Comparison of ENCODE assay signal across 8 mouse cellular contexts in genomic region chr7:127476336-127476735, GRCm38 (mm10). TPM values are rescaled to one million over a fixed set of nuclear protein-coding genes. Genes with fewer than 3 reads are reported as not detected.
DNase-seq lines count a peak whose midpoint lies in the region; ATAC-seq and TF ChIP-seq lines count a peak whose summit lies in the region.

No protein-coding gene starts in this region.

- peaks cover 40% of the 10 kb centered on the region for H3K79me2 ChIP-seq in myocyte (ENCODE audit: control insufficient read depth, insufficient read depth)

- no peak for ATAC-seq in limb, embryonic 12.5 days (ENCODE audit: insufficient number of reproducible peaks, insufficient read depth, low FRiP score, low TSS enrichment, low read depth)
- ATAC-seq in stomach, postnatal 0 days (ENCODE audit: low FRiP score, low TSS enrichment), result no peak

- H3ac ChIP-seq in myocyte (ENCODE audit: control insufficient read depth, insufficient read length), result no peak overlapping the region

- peak overlapping the region; percentile 85 for H3K4me3 ChIP-seq in gastrocnemius, adult 2 months
- 0 out of 2 replicates have a peak overlapping the region, but pooled peaks have one; percentile 4 for H3K4me3 ChIP-seq in limb, embryonic 12.5 days (replicated peaks)
- H3K4me3 ChIP-seq in limb, embryonic 10.5 days, result no peak overlapping the region
- no peak overlapping the region for H3K4me3 ChIP-seq in myocyte
- no peak overlapping the region for H3K4me3 ChIP-seq in left cerebral cortex, adult 2 months
- no peak overlapping the region for H3K4me3 ChIP-seq in stomach, postnatal 0 days (ENCODE audit: low read depth, low read length)

- H3K4me1 ChIP-seq in limb, embryonic 12.5 days (replicated peaks), result peaks cover 33% of the 10 kb centered on the region
- H3K4me1 ChIP-seq in limb, embryonic 10.5 days, result peaks cover 42% of the 10 kb centered on the region
- H3K4me1 ChIP-seq in stomach, postnatal 0 days (replicated peaks; ENCODE audit: control insufficient read depth, insufficient read depth), result no peaks in the 10 kb centered on the region

- no peak for TF ChIP-seq EP300 in stomach, postnatal 0 days (optimal IDR thresholded peaks at IDR 0.05)

- no peak for TF ChIP-seq CTCF in gastrocnemius, adult 2 months (IDR thresholded peaks at IDR 0.05)
- TF ChIP-seq CTCF in left cerebral cortex, adult 2 months (IDR thresholded peaks at IDR 0.05), result no peak
- TF ChIP-seq CTCF in stomach, postnatal 0 days (IDR thresholded peaks at IDR 0.05; ENCODE audit: low read depth), result no peak

- H3K4me2 ChIP-seq in limb, embryonic 12.5 days, result no peak overlapping the region
- H3K4me2 ChIP-seq in myocyte (ENCODE audit: low read depth), result peak overlapping the region; percentile 99
- H3K4me2 ChIP-seq in stomach, postnatal 0 days (replicated peaks; ENCODE audit: low read depth), result no peak overlapping the region

- no peak for TF ChIP-seq POLR2A in myocyte (IDR thresholded peaks at IDR 0.05; ENCODE audit: insufficient read length, low read depth)

- peak overlapping the region; percentile 94; the same call in 1 of the 2 replicates for H3K27ac ChIP-seq in gastrocnemius, adult 2 months
- H3K27ac ChIP-seq in limb, embryonic 12.5 days, result no peak overlapping the region
- no peak overlapping the region for H3K27ac ChIP-seq in limb, embryonic 10.5 days
- H3K27ac ChIP-seq in left cerebral cortex, adult 2 months, result no peak overlapping the region
- no peak overlapping the region for H3K27ac ChIP-seq in stomach, postnatal 0 days (replicated peaks)

- intact Hi-C loops in gastrocnemius, adult 2 months (cut with DNase I), result loop anchor here (10.0 kb wide), 1 partner anchor 112 kb away; no protein-coding TSS in a partner anchor
- intact Hi-C loops in gastrocnemius, postnatal 14 days (cut with DNase I; ENCODE audit: low total_unique reads), result no loop called here
- intact Hi-C loops in left cerebral cortex, adult 2 months (cut with DNase I), result loop anchor here (5.0 kb wide), 1 partner anchor 214 kb away; the partner anchor contains the start of gene Dctpp1

- no peak overlapping the region for H3K9ac ChIP-seq in limb, embryonic 12.5 days (replicated peaks)
- no peak overlapping the region for H3K9ac ChIP-seq in stomach, postnatal 0 days (ENCODE audit: low read length)

- WGBS in limb, embryonic 12.5 days, result 96% methylated on average over 11 of the region's 11 CpGs
- WGBS in limb, embryonic 10.5 days, result 95% methylated on average over 11 of the region's 11 CpGs
- 94% methylated on average over 11 of the region's 11 CpGs for WGBS in stomach, postnatal 0 days

- no peaks in the 10 kb centered on the region for H3K9me3 ChIP-seq in limb, embryonic 12.5 days
- H3K9me3 ChIP-seq in limb, embryonic 10.5 days (replicated peaks), result no peaks in the 10 kb centered on the region
- no peaks in the 10 kb centered on the region for H3K9me3 ChIP-seq in stomach, postnatal 0 days (ENCODE audit: control insufficient read depth, low read length)

- H3K27me3 ChIP-seq in limb, embryonic 12.5 days, result no peaks in the 10 kb centered on the region
- no peaks in the 10 kb centered on the region for H3K27me3 ChIP-seq in limb, embryonic 10.5 days (ENCODE audit: low read depth, poor library complexity, severe bottlenecking)
- no peaks in the 10 kb centered on the region for H3K27me3 ChIP-seq in myocyte (ENCODE audit: control insufficient read depth, insufficient read depth, insufficient read length)
- no peaks in the 10 kb centered on the region for H3K27me3 ChIP-seq in stomach, postnatal 0 days (ENCODE audit: control insufficient read depth, insufficient read depth, low read length)

- no peak for DNase-seq in gastrocnemius, adult 2 months
- no peak for DNase-seq in gastrocnemius, postnatal 14 days
- no peak for DNase-seq in limb, embryonic 10.5 days (ENCODE audit: low spot score)
- peak; percentile 52 to 55 for DNase-seq in cerebellum, postnatal 10 days
- no peak for DNase-seq in left cerebral cortex, adult 2 months (ENCODE audit: extremely low spot score in 1 of 2, low spot score in 2 of 2)
- no peak for DNase-seq in stomach, postnatal 0 days (ENCODE audit: low spot score)

- H3K36me3 ChIP-seq in limb, embryonic 12.5 days, result peaks cover 51% of the 10 kb centered on the region
- peaks cover 57% of the 10 kb centered on the region for H3K36me3 ChIP-seq in limb, embryonic 10.5 days
- peaks cover 29% of the 10 kb centered on the region for H3K36me3 ChIP-seq in myocyte (ENCODE audit: control insufficient read depth, insufficient read depth)
- H3K36me3 ChIP-seq in stomach, postnatal 0 days (ENCODE audit: control insufficient read depth, insufficient read depth, low read length), result peaks cover 19% of the 10 kb centered on the region

TF ChIP-seq in myocyte, 11 proteins besides CTCF, POLR2A, EP300 and RAD21:
- TF ChIP-seq REST (IDR thresholded peaks at IDR 0.05; ENCODE audit: insufficient read depth, insufficient read length) (no peak), POLR2AphosphoS2 (IDR thresholded peaks at IDR 0.05; ENCODE audit: insufficient read length, low read depth) (peak; percentile 21), MYOG (IDR thresholded peaks at IDR 0.05; ENCODE audit: control insufficient read depth in 1 of 3, insufficient read depth in 1 of 3, insufficient read length in 2 of 3, low read depth in 2 of 3) (no peak), USF1 (IDR thresholded peaks at IDR 0.05; ENCODE audit: low read depth) (no peak)

RNA-seq across cellular contexts. Expression of gene Fbrs, which starts 2.7 kb away (rescaled TPM):
- total RNA-seq in gastrocnemius, adult 2 months (2021), result 10 to 100 TPM; 24.1 to 24.7 TPM
- 10 to 100 TPM; 20.0 to 24.1 TPM for total RNA-seq in gastrocnemius, postnatal 14 days (2021)
- polyA plus RNA-seq in limb, embryonic 12.5 days (2016; fragmentation: Nextera tagmentation; extraction: Ambion mirVana), result 11.7 and 13.0 TPM in 2 replicates
- 11.4 and 12.5 TPM in 2 replicates for polyA plus RNA-seq in limb, embryonic 10.5 days (2016; fragmentation: Nextera tagmentation; extraction: Ambion mirVana)
- 21.2 TPM for polyA plus RNA-seq in myocyte (2012; fragmentation: generic; extraction: Trizol)
- total RNA-seq in left cerebral cortex, adult 2 months (2021), result 10 to 100 TPM; 62.3 to 63.9 TPM
- 8.7 and 9.3 TPM in 2 replicates for polyA plus RNA-seq in stomach, postnatal 0 days (2015; fragmentation: Nextera tagmentation; extraction: Ambion mirVana)

RNA-seq across cellular contexts. Expression of gene Prr14, which starts 16.9 kb away (rescaled TPM):
- total RNA-seq in gastrocnemius, adult 2 months (2021), result 10 to 100 TPM; 19.3 to 20.9 TPM
- total RNA-seq in gastrocnemius, postnatal 14 days (2021), result 10 to 100 TPM; 17.2 to 19.4 TPM
- polyA plus RNA-seq in limb, embryonic 12.5 days (2016; fragmentation: Nextera tagmentation; extraction: Ambion mirVana), result 41.0 and 43.7 TPM in 2 replicates
- polyA plus RNA-seq in limb, embryonic 10.5 days (2016; fragmentation: Nextera tagmentation; extraction: Ambion mirVana), result 41.0 and 46.9 TPM in 2 replicates
- polyA plus RNA-seq in myocyte (2012; fragmentation: generic; extraction: Trizol), result 26.5 TPM
- total RNA-seq in left cerebral cortex, adult 2 months (2021), result 10 to 100 TPM; 28.4 to 33.4 TPM
- polyA plus RNA-seq in stomach, postnatal 0 days (2015; fragmentation: Nextera tagmentation; extraction: Ambion mirVana), result 30.4 and 36.5 TPM in 2 replicates

RNA-seq across cellular contexts. Expression of gene Zfp689, which starts 27.4 kb away (rescaled TPM):
- 1 to 10 TPM in 1 of 2 experiments, under 1 TPM in 1; 0.71 to 1.3 TPM for total RNA-seq in gastrocnemius, adult 2 months (2021)
- 1 to 10 TPM; 1.0 to 1.5 TPM for total RNA-seq in gastrocnemius, postnatal 14 days (2021)
- 16.8 and 17.8 TPM in 2 replicates for polyA plus RNA-seq in limb, embryonic 12.5 days (2016; fragmentation: Nextera tagmentation; extraction: Ambion mirVana)
- polyA plus RNA-seq in limb, embryonic 10.5 days (2016; fragmentation: Nextera tagmentation; extraction: Ambion mirVana), result 14.2 and 14.5 TPM in 2 replicates
- polyA plus RNA-seq in myocyte (2012; fragmentation: generic; extraction: Trizol), result 2.1 TPM
- total RNA-seq in left cerebral cortex, adult 2 months (2021), result 1 to 10 TPM; 5.5 to 6.7 TPM
- polyA plus RNA-seq in stomach, postnatal 0 days (2015; fragmentation: Nextera tagmentation; extraction: Ambion mirVana), result 2.1 and 2.9 TPM in 2 replicates

RNA-seq across cellular contexts. Expression of gene Srcap, which starts 35.4 kb away (rescaled TPM):
- 10 to 100 TPM; 47.5 to 50.4 TPM for total RNA-seq in gastrocnemius, adult 2 months (2021)
- 10 to 100 TPM; 45.4 to 46.3 TPM for total RNA-seq in gastrocnemius, postnatal 14 days (2021)
- 77.2 and 79.4 TPM in 2 replicates for polyA plus RNA-seq in limb, embryonic 12.5 days (2016; fragmentation: Nextera tagmentation; extraction: Ambion mirVana)
- 70.9 and 80.4 TPM in 2 replicates for polyA plus RNA-seq in limb, embryonic 10.5 days (2016; fragmentation: Nextera tagmentation; extraction: Ambion mirVana)
- 18.1 TPM for polyA plus RNA-seq in myocyte (2012; fragmentation: generic; extraction: Trizol)
- 100 to 1,000 TPM; 122 to 126 TPM for total RNA-seq in left cerebral cortex, adult 2 months (2021)
- polyA plus RNA-seq in stomach, postnatal 0 days (2015; fragmentation: Nextera tagmentation; extraction: Ambion mirVana), result 13.0 TPM in 2 replicates

RNA-seq across cellular contexts. Expression of gene Gm42715, which starts 43.0 kb away (rescaled TPM):
- total RNA-seq in gastrocnemius, adult 2 months (2021), result 1 to 10 TPM; 5.3 to 5.5 TPM
- 1 to 10 TPM; 8.4 to 8.5 TPM for total RNA-seq in gastrocnemius, postnatal 14 days (2021)
- 15.9 and 18.0 TPM in 2 replicates for polyA plus RNA-seq in limb, embryonic 12.5 days (2016; fragmentation: Nextera tagmentation; extraction: Ambion mirVana)
- polyA plus RNA-seq in limb, embryonic 10.5 days (2016; fragmentation: Nextera tagmentation; extraction: Ambion mirVana), result 15.4 and 17.1 TPM in 2 replicates
- polyA plus RNA-seq in myocyte (2012; fragmentation: generic; extraction: Trizol), result 6.8 TPM
- total RNA-seq in left cerebral cortex, adult 2 months (2021), result 10 to 100 TPM; 12.6 TPM
- 6.1 and 6.4 TPM in 2 replicates for polyA plus RNA-seq in stomach, postnatal 0 days (2015; fragmentation: Nextera tagmentation; extraction: Ambion mirVana)

Comparison
In these comparisons a context has a peak if more than half of its experiments do, and no peak if none do; other contexts are left out.
1. H3K4me3 ChIP-seq: peak in gastrocnemius, adult 2 months (single experiment) and limb, embryonic 12.5 days (single experiment); none in limb, embryonic 10.5 days (single experiment), myocyte (single experiment), left cerebral cortex, adult 2 months (single experiment) and stomach, postnatal 0 days (single experiment).
2. DNase-seq: peak in cerebellum, postnatal 10 days (2 of 2); none in gastrocnemius, adult 2 months (single experiment), gastrocnemius, postnatal 14 days (single experiment), limb, embryonic 10.5 days (single experiment), left cerebral cortex, adult 2 months (0 of 2) and stomach, postnatal 0 days (single experiment).